Mouse (Mus musculus): ENCODE measurements around the gene Arl9. TPM values are rescaled to one million over a fixed set of nuclear protein-coding genes. Genes with fewer than 3 reads are reported as not detected.
"Not testable (repeated sequence)": the region's sequence is repeated elsewhere in the genome, so short reads cannot be mapped to it uniquely, and the experiment has no call there.

Gene Arl9
- not detected for total RNA-seq (2021)
- long read RNA-seq, experiment 1 = 0 reads
- long read RNA-seq, experiment 2 = 0 reads

GRCm38 (mm10) chr5:77004051-77004821 lies at the start of gene Arl9:
TSS of gene Arl9 (plus strand) at chr5:77004055.
- no peak for DNase-seq (ENCODE audit: low spot score in 2 of 2)

GRCm38 (mm10) chr5:76954271-76954900 lies 49.5 kb upstream of the Arl9 start:
- DNase-seq (ENCODE audit: low spot score in 2 of 2) = no peak

- no peak for DNase-seq (ENCODE audit: low spot score in 2 of 2)
Observed at GRCm38 (mm10) chr5:76955474-76955873, 48.4 kb upstream of the Arl9 start.

GRCm38 (mm10) chr5:76957954-76958353 lies 45.9 kb upstream of the Arl9 start:
- no peak for DNase-seq (ENCODE audit: low spot score in 2 of 2)

- DNase-seq (ENCODE audit: low spot score in 2 of 2) = no peak
Observed at GRCm38 (mm10) chr5:76959587-76959986, 44.3 kb upstream of the Arl9 start.

- DNase-seq (ENCODE audit: low spot score in 2 of 2) = no peak
Observed at GRCm38 (mm10) chr5:76962545-76962944, 41.3 kb upstream of the Arl9 start.

GRCm38 (mm10) chr5:76964651-76965050 lies 39.2 kb upstream of the Arl9 start:
- DNase-seq (ENCODE audit: low spot score in 2 of 2) = no peak

- no peak for DNase-seq (ENCODE audit: low spot score in 2 of 2)
Observed at GRCm38 (mm10) chr5:76969250-76969649, 34.6 kb upstream of the Arl9 start.

- DNase-seq (ENCODE audit: low spot score in 2 of 2) = not testable (repeated sequence)
Observed at GRCm38 (mm10) chr5:76971115-76971514, 32.7 kb upstream of the Arl9 start.

- no peak for DNase-seq (ENCODE audit: low spot score in 2 of 2)
Observed at GRCm38 (mm10) chr5:76973488-76973887, 30.4 kb upstream of the Arl9 start.

GRCm38 (mm10) chr5:76974207-76974553 lies 29.7 kb upstream of the Arl9 start:
- no peak for DNase-seq (ENCODE audit: low spot score in 2 of 2)

GRCm38 (mm10) chr5:76974554-76975285 lies 29.1 kb upstream of the Arl9 start, which contains the start of gene Srp72:
TSS of gene Srp72 (plus strand) at chr5:76974683.
- peak; percentile 72 to 89 for DNase-seq (ENCODE audit: low spot score in 2 of 2)

- DNase-seq (ENCODE audit: low spot score in 2 of 2) = no peak
Observed at GRCm38 (mm10) chr5:76975736-76976135, 28.1 kb upstream of the Arl9 start.

GRCm38 (mm10) chr5:76984015-76984414 lies 19.8 kb upstream of the Arl9 start:
- DNase-seq (ENCODE audit: low spot score in 2 of 2) = no peak

GRCm38 (mm10) chr5:76990789-76991188 lies 13.1 kb upstream of the Arl9 start:
- no peak for DNase-seq (ENCODE audit: low spot score in 2 of 2)

- DNase-seq (ENCODE audit: low spot score in 2 of 2) = no peak
Observed at GRCm38 (mm10) chr5:76993174-76993814, 10.6 kb upstream of the Arl9 start.

- DNase-seq (ENCODE audit: low spot score in 2 of 2) = no peak
Observed at GRCm38 (mm10) chr5:76998416-76998815, 5.4 kb upstream of the Arl9 start.

GRCm38 (mm10) chr5:77001192-77001591 lies 2.7 kb upstream of the Arl9 start:
- DNase-seq (ENCODE audit: low spot score in 2 of 2) = no peak

GRCm38 (mm10) chr5:77010352-77010751 lies 6.5 kb downstream of the Arl9 start:
- DNase-seq (ENCODE audit: low spot score in 2 of 2) = no peak

- no peak for DNase-seq (ENCODE audit: low spot score in 2 of 2)
Observed at GRCm38 (mm10) chr5:77011082-77011481, 7.2 kb downstream of the Arl9 start.

- no peak for DNase-seq (ENCODE audit: low spot score in 2 of 2)
Observed at GRCm38 (mm10) chr5:77013171-77013570, 9.3 kb downstream of the Arl9 start.
